Mouse (Mus musculus) testis, adult 2 months (tissue): ENCODE measurements around the gene Rgs9. TPM values are rescaled to one million over a fixed set of nuclear protein-coding genes. Genes with fewer than 3 reads are reported as not detected.
"Not testable (repeated sequence)": the region's sequence is repeated elsewhere in the genome, so short reads cannot be mapped to it uniquely, and the experiment has no call there.

ENCODE experiments used
- H3K27ac ChIP-seq: fragments of 200-500 bp; 2 replicates; pipeline ENCODE4 v1.5.1; 2012; ENCODE audit warnings: low read depth, low read length; ENCODE audit not compliant: control insufficient read depth, insufficient read depth
- H3K27me3 ChIP-seq: fragments of 200-500 bp; 2 replicates; pipeline ENCODE4 v1.6.1; 2012; ENCODE audit warnings: mild to moderate bottlenecking, low read length, moderate library complexity; ENCODE audit not compliant: control insufficient read depth, insufficient read depth
- H3K36me3 ChIP-seq: fragments of 200-500 bp; 2 replicates; pipeline ENCODE4 v1.6.1; 2012; ENCODE audit warnings: mild to moderate bottlenecking, low read length; ENCODE audit not compliant: control insufficient read depth, insufficient read depth
- H3K4me1 ChIP-seq: fragments of 200-500 bp; 2 replicates; pipeline ENCODE4 v1.6.1; 2012; ENCODE audit warnings: low read length; ENCODE audit not compliant: control insufficient read depth, insufficient read depth
- H3K4me3 ChIP-seq: fragments of 200-500 bp; 2 replicates; pipeline ENCODE4 v1.5.1; 2012; ENCODE audit warnings: low read depth, mild to moderate bottlenecking, low read length, moderate library complexity, mixed read lengths; ENCODE audit not compliant: control insufficient read depth
- CTCF ChIP-seq: fragments of 200-500 bp; IDR thresholded peaks from 2 replicates; pipeline ENCODE4 v1.5.1; 2012; ENCODE audit warnings: low read depth, mild to moderate bottlenecking, inconsistent platforms, low read length, moderate library complexity; ENCODE audit not compliant: control insufficient read depth, insufficient read depth, insufficient replicate concordance
- POLR2A ChIP-seq: fragments of 200-500 bp; IDR thresholded peaks from 2 replicates; pipeline ENCODE4 v1.6.1; 2012; ENCODE audit warnings: low read depth, mild to moderate bottlenecking, inconsistent platforms, low read length, moderate library complexity; ENCODE audit not compliant: control insufficient read depth
- polyA plus RNA-seq: library from polyadenylated mRNA; depleted of rRNA; stranded (reverse); fragments of >200 nt; gene quantifications from 2 replicates; pipeline ENCODE4 v1.2.3, GENCODE M21; 2012

Rgs9 gene
- polyA plus RNA-seq, 1 experiment = 0.78 TPM

DNA sequence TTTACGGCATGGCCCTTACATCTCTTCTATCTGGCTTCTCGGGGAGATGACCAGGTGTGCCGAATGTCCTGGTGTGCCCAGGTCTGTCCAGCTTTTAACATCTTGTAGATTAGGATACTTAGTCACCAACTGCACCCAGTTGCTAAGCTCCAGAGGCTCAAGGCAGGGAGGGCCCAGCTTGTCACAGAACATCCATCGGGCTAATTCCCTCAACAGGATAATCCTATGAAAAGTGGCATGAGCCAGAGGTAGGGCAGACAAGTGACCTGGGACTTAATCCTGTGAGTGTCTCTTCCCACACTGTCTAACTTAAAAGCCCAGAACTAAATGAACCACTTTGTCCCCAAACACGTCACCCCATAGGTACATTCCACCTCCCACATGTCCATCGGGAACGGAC lies 898 bp downstream of the Rgs9 start:
- H3K4me3 ChIP-seq = no peak overlapping the region
- H3K27me3 ChIP-seq = no peaks in the 10 kb centered on the region
- TF ChIP-seq CTCF = no peak

GRCm38 (mm10) chr11:109292056-109292455 lies 5.9 kb downstream of the Rgs9 start:
- TF ChIP-seq POLR2A = no peak
- H3K27me3 ChIP-seq = no peaks in the 10 kb centered on the region
- H3K36me3 ChIP-seq = no peaks in the 10 kb centered on the region
- H3K4me3 ChIP-seq = no peak overlapping the region
- peaks cover 12% of the 10 kb centered on the region for H3K4me1 ChIP-seq
- H3K27ac ChIP-seq = no peak overlapping the region

More for the DNA sequence above, 898 bp downstream of the Rgs9 start:
- Histone ChIP-seq H3K36me3 (no peaks in the 10 kb centered on the region), H3K27ac (no peak overlapping the region), H3K4me1 (peaks cover 6% of the 10 kb centered on the region)

- H3K36me3 ChIP-seq, H3K27me3 ChIP-seq, H3K27ac ChIP-seq, H3K4me3 ChIP-seq: not testable (repeated sequence)
- H3K4me1 ChIP-seq = peaks cover 12% of the 10 kb centered on the region
Observed at GRCm38 (mm10) chr11:109289378-109289777, 8.6 kb downstream of the Rgs9 start.

DNA sequence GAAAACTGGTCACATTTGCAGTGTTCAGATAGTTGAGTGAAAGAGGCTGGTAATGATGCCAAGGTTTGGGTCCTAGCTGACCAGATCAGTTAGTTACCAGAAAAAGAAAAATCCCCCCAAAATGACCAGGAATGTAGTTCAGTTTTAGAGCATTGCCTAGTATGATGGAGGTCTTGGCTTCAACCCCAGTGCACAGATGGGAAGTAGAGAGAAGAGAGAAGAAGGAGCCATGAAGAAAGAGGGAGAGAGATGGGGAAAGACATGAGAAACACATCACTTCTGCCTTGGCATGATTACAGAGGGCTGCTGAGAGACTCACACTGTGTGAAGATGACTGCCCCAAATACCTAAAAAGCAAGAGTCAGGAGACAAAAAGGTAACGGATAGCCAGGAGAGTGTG lies 13.1 kb downstream of the Rgs9 start:
- no peak overlapping the region for H3K4me3 ChIP-seq
- TF ChIP-seq CTCF (no peak), POLR2A (no peak)
- no peaks in the 10 kb centered on the region for H3K27me3 ChIP-seq
- H3K4me1 ChIP-seq = peaks cover 9% of the 10 kb centered on the region
- no peak overlapping the region for H3K27ac ChIP-seq
- H3K36me3 ChIP-seq = no peaks in the 10 kb centered on the region

DNA sequence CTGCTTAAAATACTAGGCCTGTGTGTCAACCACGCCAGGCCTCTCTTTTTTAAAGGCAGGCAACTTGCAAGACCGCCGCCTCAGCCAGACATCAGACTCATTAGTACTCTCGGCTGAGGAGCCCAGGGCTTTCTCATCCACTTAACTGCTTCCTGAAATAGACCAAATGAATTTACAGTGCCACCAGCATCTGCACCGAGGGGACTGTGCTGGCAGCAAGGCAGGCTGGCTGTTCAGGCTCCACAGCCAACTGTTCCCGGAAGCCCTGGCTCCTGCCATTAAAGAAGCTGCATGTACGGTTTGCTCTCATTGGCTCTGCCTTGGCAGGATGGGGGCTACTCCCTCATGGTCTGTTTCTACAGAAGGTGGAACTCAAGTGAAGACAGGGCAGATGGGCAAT lies 19.7 kb downstream of the Rgs9 start:
- H3K36me3 ChIP-seq = no peaks in the 10 kb centered on the region
- no peaks in the 10 kb centered on the region for H3K4me1 ChIP-seq
- H3K4me3 ChIP-seq = no peak overlapping the region
- TF ChIP-seq POLR2A (no peak), CTCF (no peak)
- H3K27me3 ChIP-seq = no peaks in the 10 kb centered on the region
- no peak overlapping the region for H3K27ac ChIP-seq

GRCm38 (mm10) chr11:109271399-109271798 lies 26.5 kb downstream of the Rgs9 start:
- peaks cover 3% of the 10 kb centered on the region for H3K4me1 ChIP-seq
- no peaks in the 10 kb centered on the region for H3K36me3 ChIP-seq
- H3K4me3 ChIP-seq = no peak overlapping the region
- TF ChIP-seq CTCF (no peak), POLR2A (no peak)
- H3K27me3 ChIP-seq = no peaks in the 10 kb centered on the region
- H3K27ac ChIP-seq = no peak overlapping the region

DNA sequence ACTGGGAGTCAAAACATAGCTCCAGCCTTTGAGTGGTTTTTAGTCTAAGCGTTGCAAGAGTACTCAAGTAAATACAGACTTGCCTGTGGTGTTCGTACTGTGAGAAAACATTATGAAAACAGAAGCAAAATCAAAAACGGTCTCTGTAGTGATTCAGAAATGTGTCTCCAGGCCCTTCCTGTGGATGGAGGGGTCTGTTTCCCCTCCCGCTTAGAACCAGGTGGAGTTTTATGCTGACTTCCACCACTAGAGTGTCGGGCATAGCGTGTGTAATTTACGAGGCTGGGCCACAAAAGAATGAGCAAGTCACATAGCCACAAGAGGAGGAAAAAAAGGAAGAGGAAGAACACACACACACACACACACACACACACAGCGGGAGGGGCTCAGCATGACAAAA lies 27.6 kb downstream of the Rgs9 start:
- Histone ChIP-seq H3K36me3 (no peaks in the 10 kb centered on the region), H3K4me3 (no peak overlapping the region), H3K27ac (no peak overlapping the region), H3K4me1 (peaks cover 3% of the 10 kb centered on the region), H3K27me3 (no peaks in the 10 kb centered on the region)
- TF ChIP-seq CTCF (no peak), POLR2A (no peak)

GRCm38 (mm10) chr11:109269662-109270341 lies 28.1 kb downstream of the Rgs9 start:
- TF ChIP-seq CTCF = no peak
- TF ChIP-seq POLR2A = no peak
- H3K4me1 ChIP-seq = peaks cover 3% of the 10 kb centered on the region
- H3K36me3 ChIP-seq = no peaks in the 10 kb centered on the region
- H3K27me3 ChIP-seq = no peaks in the 10 kb centered on the region
- H3K27ac ChIP-seq = no peak overlapping the region
- no peak overlapping the region for H3K4me3 ChIP-seq
